Mouse (Mus musculus) duodenum, adult 2 months (tissue): ENCODE data around the gene Aym1. TPM values are rescaled to one million over a fixed set of nuclear protein-coding genes. Genes with fewer than 3 reads are reported as not detected.

Experiments used
- polyA plus RNA-seq: library from polyadenylated mRNA; depleted of rRNA; stranded (reverse); fragments of >200 nt; gene quantifications from 2 replicates; pipeline ENCODE4 v1.2.3, GENCODE M21; 2012; ENCODE audit warnings: low replicate concordance; rRNA removed

Aym1 gene
- not detected in 2 replicates for polyA plus RNA-seq

GRCm38 (mm10) chr5:113357186-113357585 is at the start of gene Aym1:
Gene Aym1, plus strand, starts transcription at chr5:113357294.

GRCm38 (mm10) chr5:113310377-113311003 is 46.6 kb upstream of the Aym1 start, which contains the start of gene Sgsm1:
Gene Sgsm1, minus strand, starts transcription at chr5:113310786.

Other genes starting within 250 kb of the Aym1 start
- 23.8 and 41.2 TPM in 2 replicates for gene 2900026A02Rik, start 136.1 kb upstream of the Aym1 start, polyA plus RNA-seq
- not detected in 2 replicates for gene Tmem211, start 130.4 kb upstream of the Aym1 start, polyA plus RNA-seq
- gene Sgsm1, start 46.5 kb upstream of the Aym1 start, polyA plus RNA-seq = 3.3 and 5.6 TPM in 2 replicates
- 2.7 and 8.0 TPM in 2 replicates for gene Wscd2, start 133.0 kb downstream of the Aym1 start, polyA plus RNA-seq